Mouse (Mus musculus): ENCODE measurements at regions not wholly inside any gene's neighbourhood (a gene's known extent, or its start where the extent isn't known, plus 50 kb on each side); places are given as distances from the start of the nearest gene placed in this dataset.

DNA sequence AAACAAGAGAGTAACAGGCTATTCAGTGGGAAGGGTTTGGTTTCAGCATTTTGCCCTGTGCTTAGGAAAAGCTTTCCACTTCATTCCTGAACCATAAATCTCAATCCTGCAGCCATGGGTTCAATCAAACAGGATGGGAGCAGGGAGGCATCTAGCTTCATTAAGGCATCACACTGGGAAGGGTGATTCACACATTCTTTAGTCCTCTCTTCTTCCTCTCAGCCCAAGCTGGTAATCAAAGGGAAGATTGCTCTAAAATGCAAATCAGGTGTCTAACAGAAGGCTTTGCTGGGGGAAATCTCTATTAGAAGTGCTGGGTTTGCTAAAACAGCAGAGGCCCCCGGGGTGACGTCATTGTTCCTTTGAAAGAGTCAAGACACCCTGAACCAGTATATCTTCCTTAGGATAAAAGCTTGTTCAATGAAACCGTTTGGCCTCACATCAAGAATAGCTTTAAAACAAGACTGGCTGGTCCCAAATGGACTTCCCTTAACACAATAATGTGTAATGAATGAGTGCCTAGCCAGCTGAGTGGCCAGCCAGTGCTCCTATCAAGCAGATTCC lies 596.4 kb downstream of the Defb40 start:
- no peak overlapping the region for H3K9ac ChIP-seq (ENCODE audit: low read length)
- WGBS, result 9% methylated on average over 3 of the region's 3 CpGs

DNA sequence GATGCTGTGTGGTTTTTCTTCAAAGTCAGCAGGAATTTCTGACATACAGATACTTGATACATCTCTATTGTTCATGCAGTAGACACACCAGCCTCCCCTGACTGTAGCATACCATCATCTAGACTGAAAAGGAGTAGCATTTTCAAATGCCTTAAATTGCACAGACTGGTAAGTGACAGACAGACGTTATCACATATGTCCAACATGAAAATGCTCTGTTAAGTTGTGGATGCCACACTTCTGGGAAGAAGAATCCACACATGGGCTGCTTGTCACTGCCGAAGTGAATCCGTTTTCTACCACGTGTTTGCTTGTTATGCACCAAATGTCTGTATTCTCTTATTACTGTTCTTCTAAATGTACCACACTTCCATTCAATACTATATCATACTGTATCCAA lies 629.3 kb downstream of the Defb40 start:
- no peaks in the 10 kb centered on the region for H3K27me3 ChIP-seq (ENCODE audit: control insufficient read depth, insufficient read depth, low read length)
- H3K9me3 ChIP-seq (ENCODE audit: control insufficient read depth, low read length), result no peaks in the 10 kb centered on the region
- no peak overlapping the region for H3K4me2 ChIP-seq (ENCODE audit: low read length)
- H3K36me3 ChIP-seq (ENCODE audit: control insufficient read depth, insufficient read depth, low read length), result no peaks in the 10 kb centered on the region
- no peak overlapping the region for H3K4me3 ChIP-seq (ENCODE audit: control insufficient read depth in 1 of 2, insufficient read depth in 1 of 2, low read depth in 1 of 2, low read length in 2 of 2)
- H3K9ac ChIP-seq (ENCODE audit: low read length), result no peak overlapping the region
- no peak for ATAC-seq (ENCODE audit: insufficient number of reproducible peaks, insufficient read depth, low FRiP score, low read depth)
- no peaks in the 10 kb centered on the region for H3K4me1 ChIP-seq (ENCODE audit: control insufficient read depth in 2 of 2, insufficient read depth in 2 of 2, low read length in 2 of 2)
- 76% methylated on average over 4 of the region's 4 CpGs for WGBS
- H3K27ac ChIP-seq (replicated peaks in 1 of 2; ENCODE audit: control insufficient read depth in 1 of 2, insufficient read depth in 1 of 2, low read depth in 2 of 2, low read length in 2 of 2), result no peak overlapping the region

More for the DNA sequence above, 596.4 kb downstream of the Defb40 start:
- Histone ChIP-seq H3K27me3 (ENCODE audit: control insufficient read depth, insufficient read depth, low read length) (no peaks in the 10 kb centered on the region), H3K4me1 (ENCODE audit: control insufficient read depth in 2 of 2, insufficient read depth in 2 of 2, low read length in 2 of 2) (no peaks in the 10 kb centered on the region), H3K27ac (replicated peaks in 1 of 2; ENCODE audit: control insufficient read depth in 1 of 2, insufficient read depth in 1 of 2, low read depth in 2 of 2, low read length in 2 of 2) (no peak overlapping the region), H3K4me3 (ENCODE audit: control insufficient read depth in 1 of 2, insufficient read depth in 1 of 2, low read depth in 1 of 2, low read length in 2 of 2) (no peak overlapping the region), H3K9me3 (ENCODE audit: control insufficient read depth, low read length) (no peaks in the 10 kb centered on the region), H3K4me2 (ENCODE audit: low read length) (no peak overlapping the region), H3K36me3 (ENCODE audit: control insufficient read depth, insufficient read depth, low read length) (no peaks in the 10 kb centered on the region)
- ATAC-seq (ENCODE audit: insufficient number of reproducible peaks, insufficient read depth, low FRiP score, low read depth), result no peak

DNA sequence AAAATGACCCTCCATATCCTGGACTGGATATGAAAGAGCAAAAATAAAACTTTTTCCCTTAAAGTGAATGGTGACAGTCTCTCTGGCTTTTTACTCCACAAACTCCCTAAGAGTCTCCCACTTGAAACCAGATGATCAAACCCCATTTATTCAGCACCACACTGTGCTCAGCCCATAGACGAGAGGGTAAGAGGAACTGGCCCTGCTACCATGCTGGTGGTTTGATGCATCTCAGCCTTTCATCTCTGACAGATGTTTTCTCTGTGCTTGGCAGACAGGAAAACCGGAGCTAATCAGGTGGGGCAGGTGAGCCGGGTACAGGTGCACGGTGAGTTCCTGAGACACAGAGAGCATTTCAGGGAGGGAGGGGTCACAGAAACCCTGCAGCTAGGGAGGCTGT lies 631.8 kb downstream of the Defb40 start:
- 71% methylated on average over 4 of the region's 4 CpGs for WGBS
- no peaks in the 10 kb centered on the region for H3K36me3 ChIP-seq (ENCODE audit: control insufficient read depth, insufficient read depth, low read length)
- no peak overlapping the region for H3K9ac ChIP-seq (ENCODE audit: low read length)
- H3K4me1 ChIP-seq (ENCODE audit: control insufficient read depth in 2 of 2, insufficient read depth in 2 of 2, low read length in 2 of 2), result no peaks in the 10 kb centered on the region
- no peak overlapping the region for H3K4me3 ChIP-seq (ENCODE audit: control insufficient read depth in 1 of 2, insufficient read depth in 1 of 2, low read depth in 1 of 2, low read length in 2 of 2)
- H3K27me3 ChIP-seq (ENCODE audit: control insufficient read depth, insufficient read depth, low read length), result no peaks in the 10 kb centered on the region
- H3K4me2 ChIP-seq (ENCODE audit: low read length), result no peak overlapping the region
- H3K27ac ChIP-seq (replicated peaks in 1 of 2; ENCODE audit: control insufficient read depth in 1 of 2, insufficient read depth in 1 of 2, low read depth in 2 of 2, low read length in 2 of 2), result no peak overlapping the region
- ATAC-seq (ENCODE audit: insufficient number of reproducible peaks, insufficient read depth, low FRiP score, low read depth), result no peak
- no peaks in the 10 kb centered on the region for H3K9me3 ChIP-seq (ENCODE audit: control insufficient read depth, low read length)

DNA sequence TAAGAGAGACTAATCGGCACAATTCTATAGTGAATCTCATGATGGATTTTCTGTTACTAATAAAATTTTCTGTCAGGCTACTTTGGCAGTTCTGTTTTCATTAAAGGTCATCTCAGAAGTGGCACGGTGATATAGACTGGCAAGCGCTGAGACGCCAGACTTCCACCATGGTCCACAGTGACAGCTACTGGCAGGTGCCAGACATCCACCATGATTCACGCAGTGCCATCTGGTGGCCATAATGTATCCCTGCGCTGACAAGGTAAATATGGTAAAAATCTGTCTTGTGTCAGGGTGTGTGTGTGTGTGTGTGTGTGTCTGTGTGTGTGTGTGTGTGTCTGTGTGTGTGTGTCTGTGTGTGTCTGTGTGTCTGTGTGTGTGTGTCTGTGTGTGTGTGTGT lies 632.7 kb downstream of the Defb40 start:
- no peak overlapping the region for H3K27ac ChIP-seq (replicated peaks in 1 of 2; ENCODE audit: control insufficient read depth in 1 of 2, insufficient read depth in 1 of 2, low read depth in 2 of 2, low read length in 2 of 2)
- no peaks in the 10 kb centered on the region for H3K9me3 ChIP-seq (ENCODE audit: control insufficient read depth, low read length)
- H3K27me3 ChIP-seq (ENCODE audit: control insufficient read depth, insufficient read depth, low read length), result no peaks in the 10 kb centered on the region
- 35% methylated on average over 6 of the region's 6 CpGs for WGBS
- no peaks in the 10 kb centered on the region for H3K4me1 ChIP-seq (ENCODE audit: control insufficient read depth in 2 of 2, insufficient read depth in 2 of 2, low read length in 2 of 2)
- H3K9ac ChIP-seq (ENCODE audit: low read length), result no peak overlapping the region
- ATAC-seq (ENCODE audit: insufficient number of reproducible peaks, insufficient read depth, low FRiP score, low read depth), result no peak
- no peaks in the 10 kb centered on the region for H3K36me3 ChIP-seq (ENCODE audit: control insufficient read depth, insufficient read depth, low read length)
- H3K4me2 ChIP-seq (ENCODE audit: low read length), result no peak overlapping the region
- no peak overlapping the region for H3K4me3 ChIP-seq (ENCODE audit: control insufficient read depth in 1 of 2, insufficient read depth in 1 of 2, low read depth in 1 of 2, low read length in 2 of 2)

DNA sequence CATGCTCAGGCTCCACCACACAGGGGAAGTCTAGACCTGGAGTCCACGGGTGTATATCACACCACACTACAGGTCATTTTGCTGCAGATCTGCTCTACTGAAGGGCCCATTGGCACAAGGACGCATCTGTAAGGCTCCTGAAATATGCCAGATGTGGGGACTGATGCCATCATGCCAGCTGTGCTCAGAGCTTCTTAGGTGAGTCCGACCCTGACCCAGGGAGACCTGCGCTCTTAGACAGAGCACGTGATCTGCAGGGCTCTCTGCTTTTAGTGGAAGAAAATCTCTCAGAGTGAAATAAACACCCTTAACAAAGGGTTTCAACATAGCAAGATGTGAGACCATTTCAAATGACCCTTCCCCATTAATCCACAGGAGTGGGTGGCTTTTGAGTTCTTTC lies 633.2 kb downstream of the Defb40 start:
- Histone ChIP-seq H3K36me3 (ENCODE audit: control insufficient read depth, insufficient read depth, low read length) (no peaks in the 10 kb centered on the region), H3K27ac (replicated peaks in 1 of 2; ENCODE audit: control insufficient read depth in 1 of 2, insufficient read depth in 1 of 2, low read depth in 2 of 2, low read length in 2 of 2) (no peak overlapping the region), H3K9ac (ENCODE audit: low read length) (no peak overlapping the region), H3K4me2 (ENCODE audit: low read length) (no peak overlapping the region), H3K27me3 (ENCODE audit: control insufficient read depth, insufficient read depth, low read length) (no peaks in the 10 kb centered on the region), H3K9me3 (ENCODE audit: control insufficient read depth, low read length) (no peaks in the 10 kb centered on the region), H3K4me3 (ENCODE audit: control insufficient read depth in 1 of 2, insufficient read depth in 1 of 2, low read depth in 1 of 2, low read length in 2 of 2) (no peak overlapping the region), H3K4me1 (ENCODE audit: control insufficient read depth in 2 of 2, insufficient read depth in 2 of 2, low read length in 2 of 2) (no peaks in the 10 kb centered on the region)
- 79% methylated on average over 5 of the region's 5 CpGs for WGBS
- no peak for ATAC-seq (ENCODE audit: insufficient number of reproducible peaks, insufficient read depth, low FRiP score, low read depth)

DNA sequence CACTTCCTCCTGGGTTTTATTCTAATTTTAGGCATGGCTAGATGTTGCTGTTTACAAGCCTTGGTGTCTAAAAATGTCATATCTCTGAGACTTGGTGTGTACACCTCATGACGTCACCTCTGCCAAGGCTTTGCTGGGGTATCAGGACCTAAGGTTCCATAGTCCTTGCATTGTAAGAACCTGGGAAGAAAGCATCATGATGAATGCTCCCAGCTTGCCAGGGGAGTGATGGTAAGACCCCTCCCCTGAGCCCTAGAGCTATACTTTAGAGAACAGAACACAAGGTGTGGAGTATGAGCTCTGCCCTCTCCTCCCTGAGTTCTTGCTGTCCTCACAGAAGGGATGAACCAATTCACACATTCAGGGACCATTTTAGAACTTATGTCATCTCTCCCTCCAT lies 642.5 kb downstream of the Defb40 start:
- Histone ChIP-seq H3K27ac (replicated peaks in 1 of 2; ENCODE audit: control insufficient read depth in 1 of 2, insufficient read depth in 1 of 2, low read depth in 2 of 2, low read length in 2 of 2) (no peak overlapping the region), H3K9me3 (ENCODE audit: control insufficient read depth, low read length) (no peaks in the 10 kb centered on the region), H3K4me3 (ENCODE audit: control insufficient read depth in 1 of 2, insufficient read depth in 1 of 2, low read depth in 1 of 2, low read length in 2 of 2) (no peak overlapping the region), H3K27me3 (ENCODE audit: control insufficient read depth, insufficient read depth, low read length) (no peaks in the 10 kb centered on the region), H3K4me2 (ENCODE audit: low read length) (no peak overlapping the region), H3K36me3 (ENCODE audit: control insufficient read depth, insufficient read depth, low read length) (no peaks in the 10 kb centered on the region), H3K9ac (ENCODE audit: low read length) (no peak overlapping the region), H3K4me1 (ENCODE audit: control insufficient read depth in 2 of 2, insufficient read depth in 2 of 2, low read length in 2 of 2) (no peaks in the 10 kb centered on the region)
- 66% methylated on average over 1 of the region's 1 CpGs for WGBS
- ATAC-seq (ENCODE audit: insufficient number of reproducible peaks, insufficient read depth, low FRiP score, low read depth), result no peak

DNA sequence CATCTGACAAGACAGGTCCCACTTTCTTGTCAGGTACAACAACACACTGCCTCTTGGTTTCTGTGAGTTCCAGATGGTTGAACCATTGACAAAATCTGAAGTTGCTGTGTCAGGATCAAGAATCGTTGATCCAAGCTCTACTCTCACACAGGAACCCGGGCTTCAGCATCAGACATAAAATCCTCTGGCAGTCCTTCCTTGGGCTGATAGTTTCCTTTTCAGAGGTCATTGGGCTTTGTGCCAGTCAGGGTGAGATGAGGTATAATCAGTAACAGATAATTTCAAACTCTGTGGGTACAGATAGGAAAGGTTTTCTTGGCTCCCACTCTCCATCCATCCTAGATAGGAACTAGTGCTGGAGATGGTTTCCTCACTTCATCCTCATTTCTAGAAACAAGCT lies 649.5 kb downstream of the Defb40 start:
- H3K4me2 ChIP-seq (ENCODE audit: low read length), result no peak overlapping the region
- no peaks in the 10 kb centered on the region for H3K27me3 ChIP-seq (ENCODE audit: control insufficient read depth, insufficient read depth, low read length)
- H3K9me3 ChIP-seq (ENCODE audit: control insufficient read depth, low read length), result no peaks in the 10 kb centered on the region
- ATAC-seq (ENCODE audit: insufficient number of reproducible peaks, insufficient read depth, low FRiP score, low read depth), result no peak
- no peak overlapping the region for H3K4me3 ChIP-seq (ENCODE audit: control insufficient read depth in 1 of 2, insufficient read depth in 1 of 2, low read depth in 1 of 2, low read length in 2 of 2)
- H3K27ac ChIP-seq (replicated peaks in 1 of 2; ENCODE audit: control insufficient read depth in 1 of 2, insufficient read depth in 1 of 2, low read depth in 2 of 2, low read length in 2 of 2), result no peak overlapping the region
- 68% methylated on average over 2 of the region's 2 CpGs for WGBS
- no peaks in the 10 kb centered on the region for H3K4me1 ChIP-seq (ENCODE audit: control insufficient read depth in 2 of 2, insufficient read depth in 2 of 2, low read length in 2 of 2)
- no peak overlapping the region for H3K9ac ChIP-seq (ENCODE audit: low read length)
- no peaks in the 10 kb centered on the region for H3K36me3 ChIP-seq (ENCODE audit: control insufficient read depth, insufficient read depth, low read length)

DNA sequence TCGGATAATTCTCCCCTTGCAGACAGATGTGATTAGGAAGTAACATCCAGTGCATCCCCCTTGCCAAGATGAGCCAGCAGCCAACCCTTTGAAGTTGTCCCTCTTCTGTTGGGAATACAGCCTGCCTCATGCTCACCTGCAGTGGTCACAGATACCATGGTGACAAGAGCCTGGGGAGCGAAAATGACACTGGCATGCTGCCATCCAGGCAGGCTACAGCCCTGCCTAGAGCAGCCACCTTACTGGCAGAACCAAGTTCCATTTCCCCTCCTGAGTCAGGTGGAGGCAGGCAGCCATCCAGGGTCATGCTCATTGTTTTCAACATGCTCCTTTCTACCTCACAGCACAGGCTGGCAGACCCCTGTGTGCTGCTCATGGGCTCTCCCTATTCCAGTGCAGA lies 661.6 kb downstream of the Defb40 start:
- H3K9ac ChIP-seq (ENCODE audit: low read length), result no peak overlapping the region
- 49% methylated on average over 2 of the region's 2 CpGs for WGBS
- no peaks in the 10 kb centered on the region for H3K9me3 ChIP-seq (ENCODE audit: control insufficient read depth, low read length)
- H3K4me1 ChIP-seq (ENCODE audit: control insufficient read depth in 2 of 2, insufficient read depth in 2 of 2, low read length in 2 of 2), result no peaks in the 10 kb centered on the region
- no peaks in the 10 kb centered on the region for H3K27me3 ChIP-seq (ENCODE audit: control insufficient read depth, insufficient read depth, low read length)
- ATAC-seq (ENCODE audit: insufficient number of reproducible peaks, insufficient read depth, low FRiP score, low read depth), result no peak
- no peak overlapping the region for H3K4me2 ChIP-seq (ENCODE audit: low read length)
- no peaks in the 10 kb centered on the region for H3K36me3 ChIP-seq (ENCODE audit: control insufficient read depth, insufficient read depth, low read length)
- no peak overlapping the region for H3K4me3 ChIP-seq (ENCODE audit: control insufficient read depth in 1 of 2, insufficient read depth in 1 of 2, low read depth in 1 of 2, low read length in 2 of 2)
- no peak overlapping the region for H3K27ac ChIP-seq (replicated peaks in 1 of 2; ENCODE audit: control insufficient read depth in 1 of 2, insufficient read depth in 1 of 2, low read depth in 2 of 2, low read length in 2 of 2)
